Mouse (Mus musculus) embryonic fibroblast, embryonic 13.5 days (primary cell): ENCODE data around the gene Dynlrb1. TPM values are rescaled to one million over a fixed set of nuclear protein-coding genes. Genes with fewer than 3 reads are reported as not detected.

ENCODE experiments used
- H3K27ac ChIP-seq: 2 replicates; pipeline ENCODE4 v1.5.1; 2012; ENCODE audit warnings: low read length, control low read depth, inconsistent platforms; ENCODE audit not compliant: insufficient read depth
- H3K4me1 ChIP-seq: 2 replicates; pipeline ENCODE4 v1.6.1; 2011; ENCODE audit warnings: low read length; ENCODE audit not compliant: control insufficient read depth, insufficient read depth
- H3K4me3 ChIP-seq: 2 replicates; pipeline ENCODE4 v1.5.1; 2011; ENCODE audit warnings: mild to moderate bottlenecking, control low read depth, low read length; ENCODE audit not compliant: insufficient read depth
- CTCF ChIP-seq: IDR thresholded peaks from 2 replicates; pipeline ENCODE4 v1.5.1; 2011; ENCODE audit warnings: mild to moderate bottlenecking, control low read depth, low read length, moderate library complexity, borderline replicate concordance; ENCODE audit not compliant: insufficient read depth
- POLR2A ChIP-seq: IDR thresholded peaks from 2 replicates; pipeline ENCODE4 v1.6.1; 2011; ENCODE audit warnings: low read depth, mild to moderate bottlenecking, control low read depth, low read length, moderate library complexity
- polyA plus RNA-seq: library from polyadenylated mRNA; stranded (reverse); fragments of >200 nt; gene quantifications from 2 replicates; pipeline ENCODE4 v1.2.4, GENCODE M21; 2011; ENCODE audit warnings: low read depth; ENCODE audit not compliant: missing spikeins, insufficient read length

Dynlrb1 gene
- polyA plus RNA-seq, 1 experiment = 600 TPM

GRCm38 (mm10) chr2:155295453-155295852 is 59.1 kb downstream of the Dynlrb1 start:
- TF ChIP-seq CTCF = no peak
- Histone ChIP-seq H3K27ac (no peak overlapping the region), H3K4me3 (no peak overlapping the region)

GRCm38 (mm10) chr2:155299563-155299962 is 63.2 kb downstream of the Dynlrb1 start:
- Histone ChIP-seq H3K4me1 (no peaks in the 10 kb centered on the region), H3K4me3 (no peak overlapping the region), H3K27ac (no peak overlapping the region)
- TF ChIP-seq POLR2A (no peak), CTCF (no peak)

More at GRCm38 (mm10) chr2:155295453-155295852, 59.1 kb downstream of the Dynlrb1 start:
- H3K4me1 ChIP-seq = no peaks in the 10 kb centered on the region

Other genes with a start within 250 kb of the Dynlrb1 start
- gene Gm14226, start 218.3 kb upstream of the Dynlrb1 start, polyA plus RNA-seq = 0.21 TPM in 1 of 2 replicates, not detected in the other
- gene Ahcy, start 162.0 kb upstream of the Dynlrb1 start, polyA plus RNA-seq = 52.0 and 52.2 TPM in 2 replicates
- gene Itch, start 103.0 kb upstream of the Dynlrb1 start, polyA plus RNA-seq = 62.4 and 73.3 TPM in 2 replicates
- 134 and 137 TPM in 2 replicates for gene Map1lc3a, start 39.8 kb downstream of the Dynlrb1 start, polyA plus RNA-seq
- gene Pigu, start 120.9 kb downstream of the Dynlrb1 start, polyA plus RNA-seq = 40.6 and 43.9 TPM in 2 replicates
- 73.2 and 77.7 TPM in 2 replicates for gene Trp53inp2, start 144.5 kb downstream of the Dynlrb1 start, polyA plus RNA-seq
- gene Ncoa6, start 237.4 kb downstream of the Dynlrb1 start, polyA plus RNA-seq = 44.7 and 44.8 TPM in 2 replicates